Mouse (Mus musculus) ovary, adult 18-20 months (tissue): ENCODE results near the gene C4b.
"Not testable (repeated sequence)": the region's sequence is repeated elsewhere in the genome, so short reads cannot be mapped to it uniquely, and the experiment has no call there.

ENCODE experiments used
- DNase-seq: peaks from one replicate; pipeline ENCODE4 v3.0.0; 2022; ENCODE audit warnings: low spot score, mixed read lengths

C4b gene

DNA sequence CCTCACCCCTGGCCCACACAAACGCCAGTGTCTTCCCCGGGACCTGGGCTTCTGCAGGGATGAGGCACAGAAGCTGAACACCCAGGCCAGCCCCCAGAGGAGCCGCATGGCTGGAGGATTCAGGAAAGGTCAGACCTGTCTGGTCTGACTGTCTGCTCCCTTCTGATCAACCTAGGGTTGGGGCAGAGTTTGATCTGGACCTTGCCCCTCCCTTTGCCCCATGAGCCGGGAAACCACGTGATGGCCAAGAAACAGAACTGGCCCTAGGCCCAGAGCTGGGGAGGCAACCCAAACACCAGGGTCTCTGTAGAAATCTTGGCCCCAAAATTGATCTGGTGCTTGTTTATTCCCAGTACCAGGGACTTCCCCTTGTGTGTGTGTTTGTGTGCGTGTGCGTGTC lies at the start of gene C4b:
Gene C4b (minus strand): TSS at position 164 of the 400 bp plus-strand sequence.
- DNase-seq, result no peak

DNA sequence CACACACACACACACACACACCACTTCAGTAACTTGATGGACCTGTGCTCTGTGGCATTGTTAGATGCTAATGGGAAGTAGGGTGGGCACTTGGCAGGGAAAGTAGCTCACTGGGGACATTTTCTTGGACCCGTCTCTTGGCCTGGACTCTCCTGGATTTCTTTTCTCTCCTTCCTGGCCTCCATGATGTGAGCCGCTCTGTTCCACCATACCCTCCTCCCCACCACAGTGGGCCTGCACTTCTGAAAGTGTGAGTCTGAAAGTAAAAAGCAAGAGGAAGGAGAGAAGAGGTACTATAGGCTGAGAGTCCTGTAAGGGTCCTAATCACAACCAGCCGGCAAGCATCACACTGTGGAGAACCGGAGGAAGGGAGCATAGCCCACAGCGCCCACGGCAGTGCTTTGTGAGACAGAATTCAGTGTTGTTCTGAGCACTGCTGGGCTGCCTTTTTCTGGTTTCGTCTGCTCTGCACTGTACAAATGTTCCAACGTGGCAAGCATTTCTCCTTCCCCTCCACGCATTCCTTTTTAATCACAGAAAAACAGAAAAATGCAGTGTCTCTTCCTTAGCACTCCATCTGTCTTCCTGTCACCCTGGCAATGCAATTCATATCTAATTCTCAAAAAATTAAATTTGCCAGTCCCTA lies 34.1 kb upstream of the C4b start:
- DNase-seq, result no peak

DNA sequence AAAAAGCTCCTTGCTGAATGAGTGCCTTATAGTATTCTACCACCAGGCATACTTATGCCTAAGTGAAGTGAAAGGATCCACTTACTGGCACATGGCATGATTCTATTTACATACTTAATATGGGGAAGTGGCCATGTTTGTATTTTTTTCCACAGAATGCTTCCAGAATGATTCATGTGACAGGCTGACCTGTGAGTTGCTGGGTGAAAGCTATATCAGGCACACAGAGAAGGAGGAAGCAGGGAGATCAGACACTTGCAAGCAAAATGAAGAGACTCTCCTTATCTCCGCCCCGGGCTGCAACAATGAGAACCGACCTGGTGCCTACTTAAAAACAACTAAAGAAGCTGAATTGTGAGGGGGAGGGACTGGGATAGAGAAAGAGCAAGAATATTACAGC lies 17.8 kb upstream of the C4b start:
- no peak for DNase-seq

DNA sequence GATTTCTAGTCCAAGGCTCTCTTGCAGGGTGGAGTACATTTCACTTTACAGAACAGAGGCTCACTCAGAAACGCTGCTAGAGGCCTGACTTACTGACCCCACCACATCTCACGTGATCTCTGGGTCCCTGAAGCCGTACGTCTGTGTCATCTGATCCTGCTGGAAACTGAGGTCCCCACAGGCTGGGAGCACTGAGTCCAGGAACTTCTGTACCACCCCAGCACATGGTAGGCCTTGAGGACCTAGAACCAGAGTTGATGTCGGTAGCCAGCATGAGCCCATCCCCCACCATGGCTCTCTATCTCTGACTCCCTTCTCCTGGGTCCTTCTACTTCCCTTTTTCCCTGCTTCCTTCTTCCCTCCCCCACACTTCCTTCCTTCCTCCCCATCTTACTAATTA lies 2.8 kb upstream of the C4b start:
- DNase-seq, result no peak

DNA sequence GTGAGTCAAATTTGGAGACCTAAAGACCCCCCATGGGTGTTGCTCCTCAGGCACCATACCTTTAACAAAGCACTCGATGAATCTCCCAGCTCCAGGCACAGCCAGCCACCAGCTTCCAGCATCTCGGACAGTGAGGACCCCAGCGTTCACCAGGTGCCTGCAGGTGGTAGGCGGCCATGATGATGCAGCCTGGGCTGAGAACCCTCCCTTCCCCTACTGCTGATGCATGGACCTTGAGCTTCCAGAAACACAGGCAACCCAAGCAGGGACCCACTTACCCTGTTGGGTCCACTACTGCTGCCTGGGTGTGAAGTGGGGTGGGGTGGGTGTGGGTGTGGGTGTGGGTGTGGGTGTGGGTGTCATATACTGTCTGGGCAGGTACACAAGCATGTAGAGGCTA lies 1.5 kb upstream of the C4b start:
- DNase-seq, result not testable (repeated sequence)

DNA sequence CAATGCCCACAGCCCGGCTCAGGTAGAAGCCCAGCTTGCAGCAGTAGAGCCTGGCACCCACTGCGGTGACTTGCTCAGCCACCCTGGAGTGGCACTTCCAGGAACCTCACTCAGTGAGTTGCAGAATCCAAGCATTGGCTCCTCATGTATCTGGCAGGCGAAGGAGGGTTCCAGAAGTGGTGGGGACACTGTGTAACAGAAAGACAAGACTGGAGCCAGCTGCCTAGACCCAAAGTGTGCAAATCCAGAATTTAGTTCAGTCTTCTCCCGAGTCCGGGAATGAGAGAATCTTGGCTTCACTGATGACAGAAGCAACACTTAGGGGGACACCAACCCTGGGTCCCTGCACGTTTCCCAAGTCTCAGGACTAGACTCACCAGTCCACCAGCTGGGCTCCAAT lies 929 bp upstream of the C4b start:
- not testable (repeated sequence) for DNase-seq

DNA sequence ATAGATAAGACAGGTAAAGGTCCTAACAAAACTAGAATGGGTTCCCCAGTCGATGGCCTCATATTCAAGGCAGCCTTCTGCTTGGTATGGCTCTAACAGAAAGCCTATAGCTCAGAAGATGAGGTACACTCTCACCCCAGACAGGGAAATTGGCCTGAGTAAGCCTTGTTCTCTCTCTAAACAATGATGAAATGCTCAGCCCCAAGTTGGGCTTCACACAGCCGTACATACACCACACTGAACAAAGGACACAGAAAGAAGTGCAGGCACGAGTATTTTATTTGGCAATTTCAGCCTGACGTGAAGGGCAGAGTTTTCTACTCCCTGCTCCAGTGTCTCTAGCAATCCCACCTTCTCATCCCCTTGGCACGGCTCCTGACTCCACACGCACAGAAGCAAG lies 524 bp upstream of the C4b start:
- no peak for DNase-seq

DNA sequence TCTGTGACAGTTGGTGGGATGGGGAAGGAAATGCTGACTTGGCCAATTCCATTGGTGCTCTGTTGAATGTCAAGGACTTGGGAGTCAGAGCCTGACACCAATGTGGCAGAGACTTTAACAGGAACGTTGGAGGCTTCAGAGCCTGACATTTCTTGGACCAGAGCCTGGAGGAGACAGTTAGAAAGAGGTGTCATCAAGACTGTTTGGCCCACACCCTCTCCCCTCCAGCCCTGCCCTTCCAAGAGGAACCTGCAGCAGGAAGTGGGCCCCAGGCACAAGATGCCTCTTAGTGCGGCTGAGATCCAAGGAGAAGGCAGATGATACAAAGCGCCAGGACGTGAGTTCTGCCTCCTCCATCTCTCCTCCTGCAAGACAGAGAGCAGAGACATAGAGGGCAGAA lies 3.4 kb downstream of the C4b start:
- DNase-seq, result no peak

DNA sequence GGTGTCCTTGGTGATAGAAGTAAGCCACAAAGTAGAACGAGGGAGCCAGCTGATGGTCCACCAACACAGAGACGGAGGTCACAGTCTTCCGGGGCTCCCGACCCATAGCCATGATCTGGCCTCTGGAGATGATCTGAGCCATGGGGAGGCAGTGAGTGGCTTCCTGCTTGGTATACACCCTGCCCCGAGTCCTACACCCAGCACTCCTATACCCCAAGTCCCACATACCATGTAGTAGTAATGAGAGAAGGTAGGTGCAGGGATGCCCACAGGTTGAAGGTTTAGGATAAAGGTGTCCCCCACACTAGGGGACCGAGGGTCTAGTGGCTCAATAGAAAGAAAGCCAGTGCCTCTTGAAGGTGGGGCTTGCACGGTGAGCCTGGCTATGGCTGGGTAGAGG lies 4.0 kb downstream of the C4b start:
- DNase-seq, result not testable (repeated sequence)

DNA sequence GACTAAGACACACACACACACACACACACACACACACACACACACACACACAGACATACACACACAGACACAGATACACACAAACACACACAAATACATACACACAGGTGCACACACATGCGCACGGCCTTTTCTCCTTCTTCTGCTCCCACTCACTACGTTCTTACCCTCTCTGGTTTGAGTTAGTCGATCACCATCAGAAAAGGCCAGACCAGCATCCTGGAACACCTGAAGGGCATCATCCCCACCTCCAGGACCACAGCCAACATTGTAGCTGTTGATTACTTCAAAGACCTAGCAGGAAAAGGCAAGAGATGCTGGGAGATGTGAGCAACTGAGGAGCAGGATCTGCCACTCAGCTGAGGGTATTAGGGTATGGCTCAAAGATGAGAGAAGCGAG lies 6.2 kb downstream of the C4b start:
- not testable (repeated sequence) for DNase-seq

DNA sequence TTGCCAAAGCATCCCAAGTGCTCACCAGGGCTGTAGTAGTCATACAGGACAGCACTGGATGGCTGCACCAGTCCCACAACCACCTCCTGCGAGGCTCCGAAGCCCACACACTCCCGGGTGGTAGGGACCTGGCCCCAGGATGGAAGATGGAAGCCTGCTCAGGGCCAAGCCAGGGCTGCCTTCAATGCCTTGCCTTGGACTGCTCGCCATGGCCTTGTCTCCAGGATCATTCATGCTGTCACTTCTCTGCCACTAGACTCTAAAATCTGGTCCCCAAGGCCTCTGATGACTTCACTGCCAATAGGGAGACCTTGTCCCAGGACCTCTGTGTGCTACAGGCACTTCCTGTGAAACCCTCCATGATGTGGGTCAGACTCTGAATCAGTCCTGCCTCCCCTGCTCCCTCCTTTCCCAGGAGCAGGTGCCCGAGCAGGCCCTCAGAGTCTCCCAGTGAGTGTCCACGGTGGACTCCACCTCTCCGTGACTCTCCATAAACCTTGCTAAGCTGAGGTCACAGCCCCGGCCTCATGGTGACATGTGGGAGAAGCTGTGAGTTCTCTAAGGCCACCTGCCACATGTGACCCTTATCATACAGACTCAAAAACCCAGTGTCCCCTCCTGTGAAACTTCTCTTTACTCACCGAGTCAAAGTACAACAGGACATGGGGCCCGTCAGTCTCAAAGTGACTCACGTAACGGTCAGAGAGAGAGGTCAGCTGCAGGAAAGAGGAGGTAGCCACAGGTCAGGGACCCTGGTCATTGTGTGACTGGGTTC lies 13.7 kb downstream of the C4b start:
- DNase-seq, result not testable (repeated sequence)

DNA sequence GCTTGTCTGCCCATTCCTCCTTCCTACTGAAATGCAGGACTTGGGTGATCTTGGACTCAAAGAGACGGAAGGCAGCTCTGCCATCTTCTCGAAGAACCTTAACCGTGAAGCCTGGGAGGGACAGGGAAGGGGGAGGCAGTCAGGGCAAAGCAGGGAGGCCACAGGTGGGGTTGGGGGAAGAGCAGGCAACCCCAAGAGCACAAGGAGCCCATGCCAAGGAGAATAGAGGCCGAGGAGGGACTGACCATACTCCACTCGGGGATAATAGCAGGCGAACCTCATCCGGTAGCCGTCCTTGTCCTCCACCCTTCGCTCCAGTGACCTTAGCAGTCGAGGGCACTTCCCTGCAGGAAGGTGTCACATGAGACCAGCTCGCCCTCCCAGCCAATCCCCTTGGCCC lies 14.5 kb downstream of the C4b start:
- not testable (repeated sequence) for DNase-seq

DNA sequence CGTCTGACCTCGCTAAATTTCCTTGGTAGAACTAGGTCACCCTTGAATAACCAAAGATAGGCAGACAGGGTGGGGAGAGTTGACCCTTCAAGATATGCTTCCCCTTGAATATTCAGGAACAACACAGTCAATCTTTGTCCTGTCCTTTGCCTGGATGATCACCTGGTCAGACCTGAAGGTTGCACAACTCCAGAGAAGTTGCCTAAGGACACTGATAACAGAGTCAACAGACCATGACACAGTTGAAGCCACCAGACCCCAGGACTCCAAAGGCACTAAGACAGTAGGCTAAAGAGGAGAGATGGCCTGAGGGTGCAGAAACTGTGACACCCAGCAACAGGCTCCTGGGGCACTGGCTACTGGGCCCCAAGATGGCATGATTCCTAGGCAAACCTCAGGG lies 15.8 kb downstream of the C4b start:
- DNase-seq, result no peak

DNA sequence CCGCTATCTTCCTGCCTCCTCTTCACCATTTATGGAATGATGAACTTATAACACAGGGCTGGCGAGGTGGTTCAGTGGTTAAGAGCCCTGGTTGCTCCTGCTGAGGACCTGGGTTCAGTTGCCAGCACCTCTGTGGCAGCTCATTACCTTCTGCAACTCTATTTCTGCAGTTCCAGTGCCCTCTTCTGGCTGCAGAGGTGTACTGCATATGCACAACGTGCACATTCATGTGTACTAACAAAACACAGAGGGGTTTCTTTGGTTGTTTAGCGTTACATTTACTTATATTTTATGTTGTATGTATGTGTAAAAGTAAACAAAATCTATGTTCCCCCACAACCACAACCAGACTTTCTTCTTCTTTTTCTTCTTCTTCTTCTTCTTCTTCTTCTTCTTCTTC lies 20.6 kb downstream of the C4b start:
- no peak for DNase-seq

DNA sequence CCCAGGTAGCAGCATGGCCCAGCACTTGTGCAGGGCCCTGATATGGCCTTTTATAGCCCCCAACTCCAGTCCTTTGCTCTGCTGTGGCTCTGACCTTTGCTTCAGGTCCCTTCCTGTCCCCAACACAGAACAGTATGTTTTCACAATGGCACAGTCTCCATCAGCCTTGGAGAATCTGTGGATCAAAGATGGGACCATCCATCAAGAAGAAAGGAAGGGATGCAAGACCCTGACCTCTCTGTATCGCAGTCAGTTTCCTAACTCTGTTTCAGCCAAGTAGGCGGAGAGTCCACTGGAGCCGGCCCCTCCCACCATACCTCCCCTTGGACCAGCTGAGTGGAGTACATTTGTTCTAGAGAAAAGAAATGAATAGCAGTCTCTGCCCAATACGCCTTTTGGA lies 21.4 kb downstream of the C4b start:
- DNase-seq, result not testable (repeated sequence)

DNA sequence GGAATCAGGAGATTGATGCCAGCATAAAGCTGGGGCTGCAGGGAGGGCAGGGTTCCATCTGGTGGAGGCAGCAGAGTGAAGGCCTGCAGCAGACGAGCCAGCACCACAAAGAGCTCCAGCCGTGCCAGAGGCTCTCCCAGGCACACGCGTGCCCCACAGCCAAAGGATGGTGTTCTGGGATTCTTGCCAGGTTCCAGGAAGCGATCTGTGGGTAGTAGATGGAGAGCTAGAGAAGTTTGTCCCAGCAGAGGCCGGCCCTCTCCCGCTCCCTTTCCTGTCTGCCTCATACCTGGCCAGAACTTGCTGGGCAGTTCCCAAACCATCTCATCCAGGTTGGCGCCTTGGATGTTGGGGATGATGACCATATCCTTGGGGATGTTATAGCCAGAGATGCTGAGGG lies 23.8 kb downstream of the C4b start:
- DNase-seq, result not testable (repeated sequence)

DNA sequence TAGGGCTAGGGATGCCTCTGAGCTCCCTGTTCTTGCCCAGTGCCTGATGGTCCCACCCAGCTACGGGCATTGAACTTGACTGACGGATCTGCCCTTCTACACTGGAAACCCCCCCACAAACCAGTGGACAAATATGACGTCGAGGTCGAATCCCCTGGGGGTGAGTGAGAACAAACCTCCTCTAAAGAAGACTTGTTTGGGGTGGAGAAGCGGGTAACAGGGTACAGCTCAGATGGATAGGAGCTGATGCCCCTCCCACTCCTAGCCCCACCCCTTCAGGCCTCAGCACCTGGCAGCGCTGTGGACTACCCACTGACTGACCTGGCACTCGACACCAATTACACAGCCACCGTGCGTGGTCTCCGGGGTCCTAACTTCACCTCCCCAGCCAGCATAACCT lies 26.3 kb downstream of the C4b start:
- no peak for DNase-seq

DNA sequence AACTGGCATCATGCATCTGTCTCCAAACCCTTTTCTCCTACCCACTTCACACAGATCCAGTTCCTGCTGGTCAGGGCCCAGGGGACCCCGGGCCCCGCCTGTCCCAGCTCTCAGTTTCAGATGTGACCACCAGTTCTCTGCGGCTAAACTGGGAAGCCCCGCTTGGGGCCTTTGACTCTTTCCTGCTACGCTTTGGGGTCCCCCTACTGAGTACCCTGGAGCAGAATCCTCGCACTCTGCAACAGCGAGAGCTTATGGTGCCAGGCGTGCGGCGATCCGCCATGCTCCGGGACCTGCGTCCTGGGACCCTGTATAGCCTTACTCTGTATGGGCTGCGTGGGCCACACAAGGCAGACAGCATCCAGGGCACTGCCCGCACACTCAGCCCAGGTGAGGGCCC lies 27.4 kb downstream of the C4b start:
- no peak for DNase-seq

DNA sequence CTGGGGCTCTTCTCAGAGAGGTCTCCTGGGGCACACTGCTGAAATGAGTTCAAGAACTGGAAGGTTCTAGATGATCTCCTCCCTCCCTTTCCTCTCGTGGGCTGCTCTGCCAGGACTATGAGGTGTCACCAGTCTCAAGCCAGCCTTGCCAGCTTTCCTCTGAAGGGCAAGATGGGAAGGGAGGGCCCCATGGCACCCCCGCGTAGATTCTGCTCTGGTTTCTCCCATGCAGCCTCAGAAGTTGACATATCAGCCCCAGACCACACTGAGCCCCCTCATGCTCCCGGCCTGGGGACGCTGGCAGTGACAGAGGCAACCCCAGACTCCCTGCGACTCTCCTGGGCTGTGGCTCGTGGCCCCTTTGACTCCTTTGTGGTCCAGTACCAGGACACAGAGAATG lies 28.2 kb downstream of the C4b start:
- DNase-seq, result not testable (repeated sequence)

DNA sequence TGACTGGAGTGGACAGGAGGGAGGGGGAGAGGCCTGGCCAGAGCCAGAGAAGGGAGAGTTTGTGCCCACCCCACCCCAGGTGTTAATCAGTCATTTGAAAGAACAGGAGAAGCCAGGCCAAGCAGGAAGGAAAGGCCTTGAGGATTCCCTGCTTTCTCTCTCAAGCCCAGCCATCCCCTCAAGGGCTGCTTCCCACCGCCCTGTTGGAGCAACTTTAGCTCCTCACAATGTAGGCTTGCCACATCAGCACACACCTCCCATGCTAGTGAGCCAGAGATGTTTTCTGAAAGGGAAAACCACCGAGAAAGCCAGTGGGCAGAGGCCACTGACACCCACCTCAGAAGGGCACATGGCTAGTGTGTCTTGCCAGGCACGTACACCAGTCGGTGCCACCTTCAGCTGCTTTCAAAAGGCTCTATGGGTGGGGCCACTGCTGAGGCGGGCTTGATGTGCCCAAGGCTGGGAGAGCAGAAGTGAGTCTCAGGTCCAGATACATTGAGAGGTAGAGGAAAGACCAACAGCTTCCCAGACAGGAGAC lies 28.7 kb downstream of the C4b start:
- not testable (repeated sequence) for DNase-seq

DNA sequence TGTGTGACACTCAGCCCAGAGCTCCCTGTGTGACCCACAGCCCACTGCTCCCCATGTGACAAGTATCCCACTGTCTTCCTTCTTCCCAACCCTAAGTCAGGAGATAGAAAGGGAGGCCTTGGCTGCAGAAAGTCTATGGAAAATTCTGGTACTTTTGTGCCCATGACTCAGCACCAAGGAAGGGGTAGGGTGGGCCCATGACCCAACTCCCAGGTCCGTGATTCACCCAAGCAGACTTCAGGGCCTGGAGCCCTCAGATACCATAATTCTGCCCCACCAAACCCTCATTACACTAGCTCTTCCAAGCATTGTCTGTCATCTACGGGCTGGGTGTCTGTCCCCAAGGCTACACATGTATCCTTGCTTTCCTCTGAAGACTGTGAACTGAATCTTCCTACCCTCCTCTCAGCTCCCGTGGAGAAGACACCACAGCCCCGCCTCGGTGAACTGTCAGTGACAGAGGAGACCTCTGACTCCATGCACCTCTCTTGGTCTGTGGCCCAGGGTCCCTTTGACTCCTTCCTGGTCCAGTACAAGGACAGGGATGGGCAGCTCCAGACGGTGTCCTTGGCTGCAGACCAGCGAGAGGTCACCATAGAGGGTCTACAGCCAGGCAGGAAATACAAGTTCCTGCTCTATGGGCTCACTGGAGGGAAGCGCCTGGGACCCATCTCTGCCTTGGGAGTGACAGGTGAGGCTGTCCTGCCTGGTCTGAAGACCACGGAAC lies 29.3 kb downstream of the C4b start:
- DNase-seq, result not testable (repeated sequence)

DNA sequence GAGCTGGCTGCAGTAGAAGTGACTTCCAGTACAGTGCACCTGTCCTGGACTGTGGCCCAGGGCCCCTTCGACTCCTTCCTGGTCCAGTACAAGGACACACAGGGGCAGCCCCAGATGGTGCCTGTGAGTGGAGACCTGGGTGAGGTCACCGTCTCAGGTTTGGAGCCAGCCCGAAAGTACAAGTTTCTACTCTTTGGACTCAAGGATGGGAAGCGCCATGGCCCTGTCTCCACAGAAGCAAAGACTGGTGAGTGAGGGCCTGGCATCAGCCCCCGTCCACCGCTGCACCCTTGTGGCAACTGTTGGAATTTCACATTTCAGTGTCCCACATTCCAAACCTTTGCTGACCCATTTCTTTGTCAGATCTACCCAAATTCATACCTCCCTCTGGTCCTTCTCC lies 30.7 kb downstream of the C4b start:
- peak; percentile 18 for DNase-seq

DNA sequence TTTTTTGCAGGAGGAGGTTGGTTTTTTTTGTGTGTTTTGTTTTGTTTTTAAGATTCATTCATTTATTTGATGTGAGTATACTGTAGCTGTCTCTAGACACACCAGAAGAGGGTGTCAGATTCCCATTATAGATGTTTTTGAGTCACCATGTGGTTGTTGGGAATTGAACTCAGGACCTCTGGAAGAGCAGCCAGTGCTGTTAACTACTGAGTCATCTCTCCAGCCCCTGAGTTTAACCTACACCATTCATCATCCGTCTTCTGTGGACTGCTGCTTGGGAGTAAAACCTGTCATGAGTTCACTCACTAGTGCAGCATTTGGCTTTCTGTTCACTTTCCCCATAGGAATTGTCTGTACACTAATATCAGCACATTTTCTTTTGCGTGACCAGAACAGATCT lies 37.2 kb downstream of the C4b start:
- DNase-seq, result not testable (repeated sequence)
